Mouse (Mus musculus) heart, embryonic 10.5 days (tissue): ENCODE measurements at regions not wholly inside any gene's neighbourhood (a gene's known extent, or its start where the extent isn't known, plus 50 kb on each side); places are given as distances from the start of the nearest gene placed in this dataset.
A peak's percentile ranks its signal among the peaks of the same experiment; 100 is the strongest.

Experiments
- DNase-seq: peaks from one replicate; pipeline ENCODE4 v3.0.0-alpha.2; 2017; ENCODE audit warnings: low spot score
- H3K27ac ChIP-seq: fragments of 300-500 bp; sonication (generic); 2 replicates; pipeline ENCODE4 v1.5.1; 2016; ENCODE audit warnings: mild to moderate bottlenecking
- H3K27me3 ChIP-seq: fragments of 300-500 bp; sonication (generic); 2 replicates; pipeline ENCODE4 v1.6.1; 2016; ENCODE audit warnings: mild to moderate bottlenecking; ENCODE audit not compliant: poor library complexity, insufficient read depth, severe bottlenecking
- H3K36me3 ChIP-seq: fragments of 300-500 bp; sonication (generic); 2 replicates; pipeline ENCODE4 v1.6.1; 2016; ENCODE audit warnings: mild to moderate bottlenecking, moderate library complexity
- H3K4me1 ChIP-seq: fragments of 300-500 bp; sonication (generic); 2 replicates; pipeline ENCODE4 v1.6.1; 2016; ENCODE audit warnings: mild to moderate bottlenecking
- H3K4me3 ChIP-seq: fragments of 300-500 bp; sonication (generic); 2 replicates; pipeline ENCODE4 v1.5.1; 2016; ENCODE audit warnings: mild to moderate bottlenecking, moderate library complexity
- H3K9me3 ChIP-seq: fragments of 300-500 bp; sonication (generic); 2 replicates; pipeline ENCODE4 v1.6.1; 2016; ENCODE audit warnings: mild to moderate bottlenecking, moderate library complexity
- WGBS: fragments of 180-500 bp; shearing (Covaris S2); methylation state at CpG from one replicate; pipeline ENCODE4 v1.1.7; 2016; 5-methylcytosine and 5-hydroxymethylcytosine counted together

- no peaks in the 10 kb centered on the region for H3K36me3 ChIP-seq
- no peaks in the 10 kb centered on the region for H3K9me3 ChIP-seq
- 69% methylated on average over 14 of the region's 14 CpGs for WGBS
- H3K4me1 ChIP-seq: peaks cover 1% of the 10 kb centered on the region; the same call in 1 of the 2 replicates
- no peak overlapping the region for H3K4me3 ChIP-seq
- no peak for DNase-seq
- no peak overlapping the region for H3K27ac ChIP-seq
- no peaks in the 10 kb centered on the region for H3K27me3 ChIP-seq
Observed at GRCm38 (mm10) chr16:49985082-49986076, 185.0 kb downstream of the Cd47 start.

- Histone ChIP-seq H3K36me3 (no peaks in the 10 kb centered on the region), H3K27me3 (no peaks in the 10 kb centered on the region), H3K9me3 (no peaks in the 10 kb centered on the region), H3K27ac (no peak overlapping the region), H3K4me1 (no peaks in the 10 kb centered on the region), H3K4me3 (no peak overlapping the region)
- DNase-seq: no peak
- 73% methylated on average over 6 of the region's 6 CpGs for WGBS
Observed at GRCm38 (mm10) chr16:49986954-49987353, 186.6 kb downstream of the Cd47 start.

- WGBS: 76% methylated on average over 3 of the region's 3 CpGs
- Histone ChIP-seq H3K4me1 (no peaks in the 10 kb centered on the region), H3K4me3 (no peak overlapping the region), H3K27me3 (peaks cover 21% of the 10 kb centered on the region), H3K36me3 (no peaks in the 10 kb centered on the region), H3K27ac (no peak overlapping the region), H3K9me3 (0 out of 2 replicates have a peak, but pooled peaks cover 3% of the 10 kb centered on the region)
- DNase-seq: no peak
Observed at GRCm38 (mm10) chr16:49995822-49996221, 195.5 kb downstream of the Cd47 start.

- 73% methylated on average over 5 of the region's 5 CpGs for WGBS
- 0 out of 2 replicates have a peak, but pooled peaks cover 3% of the 10 kb centered on the region for H3K9me3 ChIP-seq
- no peak overlapping the region for H3K4me3 ChIP-seq
- DNase-seq: no peak
- H3K27me3 ChIP-seq: peaks cover 27% of the 10 kb centered on the region
- H3K4me1 ChIP-seq: no peaks in the 10 kb centered on the region
- H3K27ac ChIP-seq: no peak overlapping the region
- H3K36me3 ChIP-seq: no peaks in the 10 kb centered on the region
Observed at GRCm38 (mm10) chr16:49996593-49996992, 196.3 kb downstream of the Cd47 start.

GRCm38 (mm10) chr16:49997040-49997439 lies 196.7 kb downstream of the Cd47 start:
- Histone ChIP-seq H3K27me3 (peaks cover 27% of the 10 kb centered on the region), H3K4me1 (no peaks in the 10 kb centered on the region), H3K36me3 (no peaks in the 10 kb centered on the region), H3K27ac (no peak overlapping the region), H3K9me3 (0 out of 2 replicates have a peak, but pooled peaks cover 3% of the 10 kb centered on the region), H3K4me3 (no peak overlapping the region)
- no peak for DNase-seq
- 87% methylated on average over 7 of the region's 7 CpGs for WGBS

- WGBS: 66% methylated on average over 4 of the region's 4 CpGs
- Histone ChIP-seq H3K4me3 (no peak overlapping the region), H3K36me3 (no peaks in the 10 kb centered on the region), H3K27me3 (peaks cover 42% of the 10 kb centered on the region), H3K27ac (no peak overlapping the region), H3K4me1 (no peaks in the 10 kb centered on the region), H3K9me3 (no peaks in the 10 kb centered on the region)
- DNase-seq: no peak
Observed at GRCm38 (mm10) chr16:50000805-50001204, 200.5 kb downstream of the Cd47 start.

GRCm38 (mm10) chr16:50001662-50002455 lies 201.5 kb downstream of the Cd47 start:
- H3K27me3 ChIP-seq: peaks cover 50% of the 10 kb centered on the region
- H3K4me1 ChIP-seq: no peaks in the 10 kb centered on the region
- no peaks in the 10 kb centered on the region for H3K36me3 ChIP-seq
- no peak overlapping the region for H3K4me3 ChIP-seq
- no peak overlapping the region for H3K27ac ChIP-seq
- no peaks in the 10 kb centered on the region for H3K9me3 ChIP-seq
- WGBS: 74% methylated on average over 3 of the region's 3 CpGs
- DNase-seq: peak; percentile 1

- Histone ChIP-seq H3K27ac (no peak overlapping the region), H3K4me3 (no peak overlapping the region), H3K4me1 (no peaks in the 10 kb centered on the region), H3K36me3 (no peaks in the 10 kb centered on the region), H3K9me3 (no peaks in the 10 kb centered on the region), H3K27me3 (peaks cover 52% of the 10 kb centered on the region)
- peak; percentile 30 for DNase-seq
- 64% methylated on average over 3 of the region's 3 CpGs for WGBS
Observed at GRCm38 (mm10) chr16:50002456-50002788, 202.1 kb downstream of the Cd47 start.

- 86% methylated on average over 3 of the region's 3 CpGs for WGBS
- Histone ChIP-seq H3K4me1 (0 out of 2 replicates have a peak, but pooled peaks cover 2% of the 10 kb centered on the region), H3K9me3 (no peaks in the 10 kb centered on the region), H3K27ac (no peak overlapping the region), H3K4me3 (no peak overlapping the region), H3K36me3 (no peaks in the 10 kb centered on the region), H3K27me3 (peaks cover 58% of the 10 kb centered on the region)
- no peak for DNase-seq
Observed at GRCm38 (mm10) chr16:50009046-50009445, 208.7 kb downstream of the Cd47 start.

GRCm38 (mm10) chr16:50009542-50009941 lies 209.2 kb downstream of the Cd47 start:
- WGBS: 15% methylated on average over 6 of the region's 6 CpGs
- Histone ChIP-seq H3K27ac (no peak overlapping the region), H3K9me3 (no peaks in the 10 kb centered on the region), H3K4me1 (0 out of 2 replicates have a peak, but pooled peaks cover 2% of the 10 kb centered on the region), H3K36me3 (no peaks in the 10 kb centered on the region), H3K27me3 (peaks cover 56% of the 10 kb centered on the region), H3K4me3 (no peak overlapping the region)
- no peak for DNase-seq

GRCm38 (mm10) chr16:50010074-50010473 lies 209.7 kb downstream of the Cd47 start:
- Histone ChIP-seq H3K27me3 (peaks cover 50% of the 10 kb centered on the region), H3K4me1 (0 out of 2 replicates have a peak, but pooled peaks cover 2% of the 10 kb centered on the region), H3K4me3 (no peak overlapping the region), H3K9me3 (no peaks in the 10 kb centered on the region), H3K36me3 (no peaks in the 10 kb centered on the region), H3K27ac (no peak overlapping the region)
- DNase-seq: no peak
- WGBS: 48% methylated on average over 5 of the region's 5 CpGs

- H3K4me3 ChIP-seq: no peak overlapping the region
- 0 out of 2 replicates have a peak, but pooled peaks cover 2% of the 10 kb centered on the region for H3K4me1 ChIP-seq
- H3K36me3 ChIP-seq: no peaks in the 10 kb centered on the region
- H3K9me3 ChIP-seq: no peaks in the 10 kb centered on the region
- 77% methylated on average over 6 of the region's 6 CpGs for WGBS
- H3K27me3 ChIP-seq: peaks cover 46% of the 10 kb centered on the region
- DNase-seq: peak; percentile 68
- H3K27ac ChIP-seq: no peak overlapping the region
Observed at GRCm38 (mm10) chr16:50010532-50010971, 210.2 kb downstream of the Cd47 start.

- Histone ChIP-seq H3K27me3 (no peaks in the 10 kb centered on the region), H3K4me1 (peaks cover 17% of the 10 kb centered on the region), H3K9me3 (no peaks in the 10 kb centered on the region; the same call in 1 of the 2 replicates), H3K36me3 (no peaks in the 10 kb centered on the region), H3K4me3 (no peak overlapping the region), H3K27ac (no peak overlapping the region)
- no peak for DNase-seq
- WGBS: 98% methylated on average over 1 of the region's 1 CpGs
Observed at GRCm38 (mm10) chr16:50023885-50024284, 223.6 kb downstream of the Cd47 start.
